Mouse (Mus musculus): ENCODE measurements around the gene Tmem189. TPM values are rescaled to one million over a fixed set of nuclear protein-coding genes. Genes with fewer than 3 reads are reported as not detected.

The Tmem189 gene
- total RNA-seq (2021), result 10 to 100 TPM; 22.0 to 23.0 TPM
- long read RNA-seq, experiment 1, transcript Tmem189-201 (6 exons, 2,329 nt), result major isoform, 33 of 37 reads
- long read RNA-seq, experiment 1, partial matches to known transcripts, result 2 of 37 reads
- long read RNA-seq, experiment 1, other reads (novel, unspliced or antisense), result 2 of 37 reads
- long read RNA-seq, experiment 2, transcript Tmem189-201 (6 exons, 2,329 nt), result major isoform, 19 of 21 reads
- long read RNA-seq, experiment 2, partial matches to known transcripts, result 0 of 21 reads
- long read RNA-seq, experiment 2, other reads (novel, unspliced or antisense), result 2 of 21 reads

DNA sequence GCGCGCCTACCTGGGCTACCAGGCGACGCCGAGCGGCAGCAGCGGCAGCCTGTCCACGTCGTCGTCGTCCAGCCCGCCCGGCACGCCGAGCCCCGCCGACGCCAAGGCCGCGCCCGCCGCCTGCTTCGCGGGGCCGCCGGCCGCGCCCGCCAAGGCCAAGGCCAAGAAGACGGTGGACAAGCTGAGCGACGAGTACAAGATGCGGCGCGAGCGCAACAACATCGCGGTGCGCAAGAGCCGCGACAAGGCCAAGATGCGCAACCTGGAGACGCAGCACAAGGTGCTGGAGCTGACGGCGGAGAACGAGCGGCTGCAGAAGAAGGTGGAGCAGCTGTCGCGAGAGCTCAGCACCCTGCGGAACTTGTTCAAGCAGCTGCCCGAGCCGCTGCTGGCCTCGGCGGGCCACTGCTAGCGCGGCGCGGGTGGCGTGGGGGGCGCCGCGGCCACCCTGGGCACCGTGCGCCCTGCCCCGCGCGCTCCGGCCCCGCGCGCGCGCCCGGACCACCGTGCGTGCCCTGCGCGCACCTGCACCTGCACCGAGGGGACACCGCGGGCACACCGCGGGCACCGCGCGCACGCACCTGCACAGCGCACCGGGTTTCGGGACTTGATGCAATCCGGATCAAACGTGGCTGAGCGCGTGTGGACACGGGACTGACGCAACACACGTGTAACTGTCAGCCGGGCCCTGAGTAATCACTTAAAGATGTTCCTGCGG, at the start of gene Tmem189:
TSS of gene Tmem189 (minus strand) at position 322 of the 718 bp plus-strand sequence.
- DNase-seq, result peak; percentile 52 to 76

DNA sequence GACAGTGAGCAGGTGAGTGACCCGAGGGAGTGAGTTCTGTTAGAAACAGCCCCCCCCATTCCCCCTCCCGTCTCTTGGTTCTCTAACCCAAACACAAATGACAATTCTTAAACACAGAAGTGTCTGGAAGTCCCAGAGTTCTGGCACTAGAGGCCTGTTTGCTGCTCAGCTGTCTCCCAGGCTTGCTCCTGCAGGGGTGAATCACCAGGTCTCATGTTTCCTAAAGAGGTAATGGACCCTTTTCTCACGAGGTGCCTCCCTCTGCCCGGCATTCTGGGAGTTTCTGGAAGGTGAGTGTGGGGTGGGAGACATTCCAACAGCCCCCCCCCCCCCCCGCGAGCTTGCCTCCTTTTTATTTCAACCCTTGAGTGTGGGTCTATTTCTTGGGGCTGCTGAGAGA, 49.4 kb upstream of the Tmem189 start:
- no peak for DNase-seq

DNA sequence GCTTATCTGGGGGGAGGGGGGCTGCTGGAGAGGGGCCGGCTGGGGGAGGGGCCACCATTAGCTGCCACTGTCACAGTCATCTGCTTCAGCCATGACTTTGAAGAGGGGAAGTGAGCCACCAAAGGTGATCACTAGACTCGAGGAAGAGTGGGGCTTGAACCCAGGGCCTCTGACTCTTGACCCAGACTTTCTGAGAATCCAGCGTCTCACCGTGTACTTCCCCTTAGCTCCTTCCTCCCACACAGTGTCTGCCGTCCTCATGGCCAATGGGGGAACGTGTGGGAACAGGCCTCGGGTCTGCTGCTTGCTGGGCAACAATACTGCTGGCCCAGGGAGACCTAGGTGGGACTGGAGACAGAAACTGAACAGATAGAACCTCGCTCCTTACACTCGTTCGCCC, 45.2 kb upstream of the Tmem189 start:
- DNase-seq, result no peak

DNA sequence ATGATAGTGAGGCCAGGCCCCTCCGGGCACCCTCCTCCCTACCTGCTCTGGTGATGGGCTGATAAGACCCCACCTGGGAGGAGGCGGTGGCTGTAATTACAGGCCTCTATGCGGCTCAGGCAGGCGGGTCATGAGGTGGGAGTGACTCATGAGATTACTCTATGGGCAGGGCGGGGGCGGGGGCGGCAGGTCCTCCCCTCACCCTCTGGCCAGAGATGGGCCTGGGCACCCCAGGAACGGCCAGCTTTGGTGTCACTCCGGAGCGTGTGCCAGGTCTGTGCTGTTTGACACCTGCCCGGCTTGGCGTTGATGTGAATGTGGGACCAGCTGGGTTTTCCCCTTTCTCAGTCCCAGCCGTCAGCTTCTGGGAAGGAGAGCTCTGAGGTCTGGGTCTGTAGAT, 41.5 kb upstream of the Tmem189 start:
- DNase-seq, result no peak

DNA sequence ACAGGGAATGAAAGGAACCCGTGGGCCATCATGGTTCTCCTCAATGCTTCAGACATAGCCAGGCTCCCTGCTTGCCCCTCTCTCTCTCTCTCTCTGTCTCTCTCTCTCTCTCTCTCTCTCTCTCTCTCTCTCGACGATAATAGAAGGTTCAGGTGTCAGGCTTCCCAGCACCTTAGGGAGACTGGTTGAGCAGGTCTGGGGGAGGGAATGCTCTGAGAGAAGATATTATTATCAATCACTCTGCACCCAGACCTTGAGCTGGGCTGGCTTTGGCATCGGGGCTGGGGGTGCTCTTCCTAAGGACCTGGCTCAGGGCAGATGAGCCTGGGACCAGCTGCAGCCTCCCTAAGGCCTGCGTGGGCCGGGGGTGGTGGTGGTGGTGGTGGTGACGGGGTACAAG, 40.4 kb upstream of the Tmem189 start:
- no peak for DNase-seq

DNA sequence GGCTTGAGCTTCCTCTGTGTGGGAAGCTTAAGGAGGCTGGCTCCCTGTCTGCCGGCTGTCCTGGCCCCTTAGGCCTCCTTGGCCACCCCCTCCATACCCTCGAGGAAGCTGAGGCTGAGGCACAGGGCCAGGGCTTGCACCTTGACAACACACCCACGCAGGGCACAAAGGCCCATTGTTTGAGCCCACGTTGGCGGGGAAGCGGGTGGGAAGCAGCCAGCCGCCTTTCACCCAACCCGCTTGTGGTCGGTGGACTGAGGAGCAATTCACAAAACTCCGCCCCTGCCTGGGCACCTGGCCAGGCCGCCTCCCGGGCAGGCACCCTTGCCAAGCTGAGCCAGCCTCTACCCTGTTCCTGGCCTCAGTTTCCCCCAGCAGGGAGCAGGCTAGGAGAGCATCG, 37.5 kb upstream of the Tmem189 start:
- DNase-seq, result no peak

DNA sequence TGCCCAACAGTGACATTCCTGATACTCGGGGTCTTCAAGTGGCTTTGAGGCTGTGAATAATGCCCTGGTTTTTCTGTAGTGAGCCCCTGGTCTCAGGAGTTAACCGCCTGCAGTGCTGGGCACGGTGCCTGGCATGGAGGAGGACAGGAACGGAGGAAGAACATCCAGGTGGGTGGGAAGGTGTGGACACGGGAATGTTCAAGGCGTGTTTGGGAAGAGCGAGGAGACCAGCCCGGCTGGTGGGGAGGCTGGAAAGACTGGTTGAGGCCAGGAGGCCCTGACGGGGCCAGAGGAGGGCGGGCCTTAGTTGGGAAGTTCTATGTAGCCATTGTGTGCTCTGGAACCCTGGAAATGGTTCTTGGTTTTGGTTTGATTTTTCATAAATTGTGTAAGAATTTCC, 36.3 kb upstream of the Tmem189 start:
- no peak for DNase-seq

DNA sequence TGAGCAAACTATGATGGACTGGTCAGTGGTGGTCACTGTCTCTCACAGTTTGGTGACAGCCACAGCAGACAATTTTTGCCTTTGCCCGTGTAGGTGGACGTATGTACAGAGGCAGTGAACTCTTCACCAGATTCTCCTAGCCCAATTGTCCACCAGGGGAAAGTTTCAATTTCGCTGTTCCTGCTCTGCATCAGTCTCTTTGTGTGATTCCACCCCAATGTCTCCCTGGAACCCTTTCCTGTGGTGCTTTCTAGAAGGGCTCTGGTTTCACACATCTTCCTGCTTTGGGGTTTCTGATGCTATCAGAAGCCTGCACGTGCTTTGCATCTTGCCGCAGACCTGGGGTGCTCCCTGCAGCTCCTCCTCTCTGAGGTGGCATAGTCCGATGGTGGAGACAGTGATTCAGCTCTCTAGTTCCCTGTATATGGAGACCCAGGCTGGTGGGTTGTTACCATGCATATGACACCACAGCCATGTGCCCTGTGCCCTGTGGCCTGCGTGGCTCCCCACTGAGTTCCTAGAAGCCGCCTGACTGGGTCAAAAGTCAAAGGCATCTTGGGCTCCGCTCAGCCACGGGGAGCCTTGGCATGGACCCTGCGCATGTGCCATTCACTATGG, 34.1 kb upstream of the Tmem189 start:
- DNase-seq, result no peak

DNA sequence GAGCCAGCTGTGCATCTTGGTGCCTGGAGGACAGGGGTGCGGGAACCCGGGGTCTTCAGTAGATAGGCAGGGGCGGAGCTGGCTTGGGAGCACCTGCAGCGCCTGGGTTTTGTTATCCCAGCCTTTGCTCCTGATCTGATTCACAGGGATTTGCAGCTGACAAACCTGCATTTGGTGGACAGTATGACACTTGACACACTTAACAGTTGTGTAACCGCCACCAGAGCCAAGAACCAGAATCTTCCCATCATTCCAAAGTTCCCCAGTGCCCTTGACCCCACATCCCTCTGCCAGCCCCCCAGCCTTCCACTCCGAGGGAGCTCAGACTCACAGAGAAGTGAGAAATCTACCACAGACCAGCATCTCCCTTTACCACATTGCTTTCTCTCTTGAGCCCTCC, 32.9 kb upstream of the Tmem189 start:
- DNase-seq, result no peak

DNA sequence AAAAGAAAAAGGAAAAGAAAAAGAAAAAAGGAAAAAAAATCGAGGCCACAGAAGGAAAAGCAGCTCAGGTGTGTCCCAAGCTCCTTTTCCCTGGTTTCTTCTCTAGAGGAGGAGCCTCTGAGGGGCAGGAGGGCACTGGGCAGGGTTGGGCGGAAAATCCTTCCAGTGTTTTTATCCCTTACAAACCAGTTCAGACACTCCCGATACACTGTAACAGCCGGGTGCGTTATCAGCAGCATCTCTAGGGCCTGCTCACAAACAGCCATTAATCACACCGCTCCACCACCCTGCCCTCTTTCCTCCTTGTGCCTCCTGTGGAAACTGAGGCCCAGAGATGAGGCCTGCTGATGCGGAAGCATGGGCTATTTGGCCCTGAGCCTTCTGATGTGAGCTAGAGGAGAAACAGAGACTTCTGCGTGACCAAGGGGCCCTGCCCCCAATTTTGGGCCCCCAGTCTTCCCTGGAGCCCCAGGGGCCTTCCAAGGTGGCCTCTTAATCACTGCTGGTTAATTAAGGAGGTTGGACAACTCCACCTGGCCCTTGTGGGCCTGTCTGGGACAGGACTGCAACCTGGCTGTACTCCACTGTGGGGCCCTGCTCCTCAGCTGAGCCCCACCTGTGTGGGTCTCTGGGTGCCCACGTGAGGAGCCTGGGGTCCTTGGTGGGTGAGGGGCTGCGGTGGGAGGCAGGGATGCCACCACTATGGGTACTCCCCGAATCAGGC, 31.7 kb upstream of the Tmem189 start:
- DNase-seq, result no peak

DNA sequence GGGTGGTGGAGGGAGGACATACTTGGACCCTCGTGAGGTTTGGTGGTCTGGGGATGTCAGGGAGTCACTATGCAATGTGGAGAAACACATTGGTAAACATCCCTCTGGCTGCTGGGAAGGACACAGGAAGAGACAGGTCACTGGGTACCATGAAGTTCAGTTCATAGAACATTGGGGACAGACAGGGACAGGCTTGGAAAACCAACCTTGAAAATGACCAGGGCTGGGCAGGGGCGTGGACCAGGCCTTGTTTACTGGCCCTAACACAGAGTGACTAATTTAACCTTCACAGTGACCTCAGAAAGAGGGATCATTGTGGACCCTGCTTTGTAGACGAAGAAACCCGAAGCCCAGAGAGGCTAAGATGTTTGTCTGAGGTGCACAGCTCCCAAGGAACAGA, 29.9 kb upstream of the Tmem189 start:
- DNase-seq, result no peak

DNA sequence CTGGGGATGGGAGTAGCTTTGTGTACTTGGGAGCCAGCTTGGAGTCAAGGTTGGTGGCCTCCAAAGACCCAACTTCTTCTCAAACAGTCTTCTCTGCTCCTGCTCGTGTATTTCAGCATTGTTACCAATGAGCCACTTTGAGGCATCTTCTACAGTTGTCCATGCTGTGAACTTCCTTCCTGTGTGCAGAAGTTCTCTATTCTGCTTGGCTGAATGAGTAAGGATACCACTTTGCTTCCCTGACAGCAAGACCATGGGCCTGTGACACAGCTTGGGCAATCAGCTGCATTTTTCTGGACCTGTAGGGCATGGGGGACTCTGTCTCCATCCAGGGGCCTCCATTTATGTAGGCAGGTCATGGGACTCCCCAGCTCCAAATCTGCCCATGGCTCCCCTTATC, 27.6 kb upstream of the Tmem189 start:
- DNase-seq, result no peak

DNA sequence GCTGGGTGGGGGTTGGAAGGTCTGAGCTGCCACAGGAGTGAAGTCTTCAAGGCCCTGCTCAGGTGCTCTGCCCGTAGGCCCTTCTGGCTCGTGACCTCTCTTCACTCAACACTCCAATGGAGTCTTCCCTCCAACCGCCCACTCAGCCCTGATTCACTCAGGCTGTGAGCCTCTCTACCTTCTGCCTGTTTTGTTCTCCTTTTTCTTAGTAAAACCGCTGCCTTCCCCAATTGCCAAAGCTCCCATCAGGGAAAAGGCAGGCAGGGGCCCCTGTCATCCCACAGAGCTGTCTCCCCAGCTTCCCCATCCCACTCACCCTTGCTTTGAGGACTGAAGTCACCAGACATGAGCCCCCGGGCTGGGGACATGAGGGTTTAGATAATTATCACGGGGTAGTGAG, 25.4 kb upstream of the Tmem189 start:
- no peak for DNase-seq

DNA sequence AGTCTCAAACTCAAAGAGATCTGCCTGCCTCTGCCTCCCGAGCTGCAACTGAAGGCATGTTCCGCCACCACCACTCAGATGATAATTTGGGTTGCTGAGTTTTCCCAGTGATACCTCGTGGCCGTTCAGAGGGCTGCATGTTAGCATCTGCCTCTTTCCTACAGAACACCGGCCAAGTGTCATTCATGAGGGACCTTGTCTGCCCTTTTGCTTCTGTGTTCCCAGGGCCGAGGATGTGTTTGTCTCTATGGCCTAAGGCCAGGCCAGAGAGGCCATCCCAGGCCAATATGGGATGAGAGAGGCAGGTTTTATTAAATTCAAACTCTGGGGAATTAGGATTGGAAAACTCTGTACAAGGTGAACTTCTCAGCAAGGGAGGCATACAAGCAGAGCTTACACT, 24.7 kb upstream of the Tmem189 start:
- DNase-seq, result peak; percentile 46 to 49

DNA sequence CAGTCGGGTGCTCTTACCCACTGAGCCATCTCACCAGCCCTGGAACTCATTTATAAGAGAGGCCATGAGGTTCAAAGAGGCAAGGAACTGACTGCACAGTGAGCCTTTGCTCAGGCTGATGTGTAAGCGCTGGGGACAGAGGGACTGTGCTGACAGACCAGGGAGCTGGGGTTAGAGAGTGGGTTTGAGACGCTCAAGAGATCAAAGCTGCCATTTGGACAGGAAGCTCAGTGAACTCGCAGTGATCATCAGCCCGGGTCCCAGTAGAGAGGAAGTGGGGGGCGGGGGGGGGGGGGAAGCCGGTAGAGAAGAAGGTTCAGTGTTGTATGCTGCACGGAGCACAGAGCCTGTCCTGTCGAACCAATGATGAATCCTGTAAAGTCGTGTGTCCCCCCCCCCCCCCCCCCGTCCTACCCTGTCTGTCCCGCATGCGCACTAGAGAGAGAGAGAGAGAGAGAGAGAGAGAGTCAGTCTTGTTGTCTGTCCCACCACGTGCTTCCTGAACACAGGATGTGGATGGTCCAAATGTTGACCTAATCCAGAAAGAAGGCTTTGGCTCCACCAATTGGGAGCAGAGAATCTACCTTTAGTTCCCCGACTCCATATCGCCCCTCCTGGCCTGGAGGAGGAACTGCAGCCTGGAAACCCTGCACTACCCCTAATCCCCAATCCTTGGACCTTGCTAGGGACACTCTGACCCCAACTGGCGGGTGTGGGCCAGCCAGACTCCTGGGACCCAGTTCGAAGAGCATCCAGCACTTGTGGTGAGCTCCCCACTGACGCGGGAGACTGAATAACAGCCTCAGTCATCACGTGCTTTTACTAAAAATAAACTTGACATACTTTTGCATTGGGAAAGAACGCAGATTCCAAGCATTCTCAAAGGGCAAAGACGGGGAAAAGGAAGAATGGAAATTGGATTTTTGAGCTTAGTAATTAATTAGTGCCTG, 23.5 kb upstream of the Tmem189 start:
- DNase-seq, result peak; percentile 66 to 77

DNA sequence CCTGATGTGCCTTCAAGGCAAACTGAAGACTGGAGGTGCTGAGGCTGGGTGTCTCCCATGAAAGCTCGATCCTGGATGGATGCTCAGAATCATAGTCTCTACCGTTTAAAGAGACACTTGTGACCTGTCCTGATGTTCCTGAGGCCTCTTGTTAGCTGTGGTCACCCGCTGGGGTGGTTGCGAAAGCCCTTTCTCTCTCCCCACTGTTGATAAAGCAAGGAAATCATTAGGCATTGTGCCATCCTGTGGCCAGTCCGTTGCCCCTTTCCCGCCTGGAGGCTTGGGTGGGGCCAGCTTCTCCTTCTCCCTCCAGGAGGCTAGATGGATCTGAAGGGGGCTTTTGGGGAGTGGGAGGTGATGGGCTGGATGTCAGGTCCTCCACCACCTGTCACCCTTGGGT, 21.0 kb upstream of the Tmem189 start:
- DNase-seq, result no peak

DNA sequence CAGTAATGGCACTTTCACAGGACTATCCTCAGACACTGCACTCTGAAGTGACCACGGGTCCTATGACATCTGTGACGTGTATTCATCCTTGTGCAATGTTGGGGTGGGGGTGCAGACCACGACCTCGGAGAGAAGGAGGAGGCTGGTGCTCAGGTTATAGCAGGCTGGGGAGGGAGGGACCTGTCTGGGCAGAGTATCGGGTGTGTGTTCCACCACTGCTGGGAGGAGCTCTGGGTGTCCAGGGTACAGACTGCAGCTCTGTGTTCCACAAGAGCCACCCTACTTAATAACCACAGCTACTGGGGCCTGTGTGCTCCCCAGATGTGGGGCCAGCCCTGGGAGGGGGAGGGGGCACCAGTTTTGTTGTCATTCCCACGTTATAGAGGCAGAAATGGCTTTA, 20.3 kb upstream of the Tmem189 start:
- no peak for DNase-seq

DNA sequence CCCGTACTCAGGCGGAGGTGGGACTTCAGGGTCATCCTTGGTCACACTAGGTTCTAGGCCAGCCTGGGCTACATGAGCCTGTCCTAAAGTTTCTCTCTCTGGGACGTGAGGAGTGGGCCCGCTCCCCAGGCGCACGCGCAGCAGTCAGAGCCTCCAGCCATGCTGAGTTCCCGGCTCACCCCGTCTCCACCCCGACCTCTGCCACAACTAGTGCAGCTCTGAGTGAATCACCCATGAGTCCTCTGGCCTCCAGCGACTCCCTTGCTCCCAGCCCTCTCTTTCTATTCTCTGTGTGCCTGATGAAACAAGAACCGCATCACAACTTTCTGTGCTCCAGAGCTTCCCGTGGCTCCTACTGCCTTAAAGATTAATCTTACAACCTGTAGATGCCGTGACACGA, 18.8 kb upstream of the Tmem189 start:
- no peak for DNase-seq

DNA sequence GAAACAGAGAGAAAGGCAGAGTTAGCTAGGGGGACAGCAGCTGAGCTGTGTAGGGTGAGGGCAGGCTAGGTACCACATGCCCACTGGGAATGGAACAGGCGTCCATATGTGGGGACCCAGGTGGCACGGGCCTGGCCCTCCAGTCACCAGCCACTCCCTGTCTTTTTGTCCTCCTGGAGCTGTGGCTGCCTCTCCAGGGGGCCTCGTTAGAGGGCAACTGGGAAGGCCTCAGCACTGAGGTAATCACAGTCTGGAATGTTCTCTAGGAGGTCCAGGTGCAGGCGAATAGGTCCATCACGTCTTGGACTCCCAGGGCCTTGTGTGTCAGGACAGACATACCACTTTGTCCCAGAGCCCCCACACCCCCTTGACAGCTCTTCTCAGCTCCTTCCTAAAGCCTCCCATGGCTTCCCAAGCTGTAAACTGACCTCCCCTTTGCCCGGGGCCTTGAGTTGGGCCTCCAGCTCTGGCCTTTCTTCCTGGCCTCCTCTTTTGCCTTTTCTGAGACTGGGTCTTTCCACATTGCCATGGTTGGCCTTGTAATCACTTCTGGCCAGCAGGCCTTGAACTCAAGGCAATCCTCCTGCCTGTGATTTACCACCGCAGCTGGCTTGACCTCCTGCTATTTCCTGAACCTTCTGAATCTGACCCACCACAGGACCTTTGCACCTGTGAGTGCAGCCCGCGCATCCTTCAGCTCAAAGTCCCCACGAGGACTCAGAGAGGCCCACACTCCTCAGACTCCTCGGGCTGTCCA, 16.7 kb upstream of the Tmem189 start:
- DNase-seq, result no peak

DNA sequence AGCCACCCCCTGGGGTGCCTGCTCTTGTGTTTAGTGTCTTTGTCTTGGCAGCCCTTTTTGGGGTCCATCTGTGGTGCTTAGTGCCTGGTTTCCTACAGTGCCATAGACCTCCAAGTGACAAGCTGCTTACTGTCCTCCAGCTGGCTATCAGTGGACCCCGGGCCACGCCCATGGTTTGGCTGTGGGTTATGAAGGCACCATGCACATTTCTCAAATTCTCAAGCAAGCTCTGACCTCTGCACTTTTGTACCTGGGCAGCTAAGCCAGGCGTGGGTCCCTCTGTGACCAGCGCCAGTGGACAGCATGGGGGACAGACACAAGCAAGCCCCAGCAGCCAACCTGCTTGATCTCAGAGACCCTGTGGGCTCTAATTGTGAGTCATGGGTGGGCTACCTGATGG, 14.8 kb upstream of the Tmem189 start:
- DNase-seq, result no peak

DNA sequence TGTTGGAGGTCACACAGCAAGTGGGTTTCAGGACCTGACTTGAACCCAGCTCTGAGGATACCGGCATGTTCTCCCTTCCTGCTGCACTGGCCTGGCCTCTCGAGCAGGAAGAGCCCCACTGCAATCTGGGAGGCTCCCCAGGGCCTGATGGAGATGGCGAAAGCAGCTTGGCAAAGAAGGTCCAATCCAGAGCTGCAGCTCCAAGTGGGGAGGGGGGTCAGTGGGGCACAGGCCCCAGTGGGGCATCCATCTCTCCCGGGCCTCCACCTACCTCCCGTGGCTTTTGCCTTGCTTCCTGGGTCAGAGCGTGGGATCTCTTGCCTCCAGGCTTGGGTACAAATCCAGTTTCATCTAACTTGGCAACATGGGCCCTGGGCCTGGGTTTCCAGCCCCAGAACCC, 12.5 kb upstream of the Tmem189 start:
- DNase-seq, result no peak

All from heart, adult 18-20 months (tissue).